Mouse (Mus musculus): ENCODE results near the gene Rasl10a.

- TF ChIP-seq EP300 (IDR thresholded peaks at IDR 0.05; ENCODE audit: insufficient read depth, low read depth, low read length), result no peak
- TF ChIP-seq POLR2A (IDR thresholded peaks at IDR 0.05; ENCODE audit: insufficient read depth, low read depth, low read length), result no peak
- no peak for TF ChIP-seq CTCF (IDR thresholded peaks at IDR 0.05)
Observed at GRCm38 (mm10) chr11:5101641-5102040, 43.7 kb downstream of the Rasl10a start.
